Mouse (Mus musculus) MEL (cell line): ENCODE measurements at regions not wholly inside any gene's neighbourhood (a gene's known extent, or its start where the extent isn't known, plus 50 kb on each side); places are given as distances from the start of the nearest gene placed in this dataset.

ENCODE experiments used
- CTCF ChIP-seq, 3 experiments: IDR thresholded peaks in 2 of 3; conservative IDR thresholded peaks in 1 of 3; 2 replicates each; pipeline ENCODE4 v1.5.1; 2011 to 2012; ENCODE audit warnings: low read length in 3 of 3, low read depth in 2 of 3, mild to moderate bottlenecking in 2 of 3, improper control_type of control experiment in 1 of 3, inconsistent platforms in 1 of 3, mixed read lengths in 1 of 3, moderate library complexity in 1 of 3; ENCODE audit not compliant: control insufficient read depth in 1 of 3, insufficient read depth in 1 of 3, poor library complexity in 1 of 3, severe bottlenecking in 1 of 3
- UBTF ChIP-seq: IDR thresholded peaks from 2 replicates; pipeline ENCODE4 v1.6.1; 2012; ENCODE audit warnings: low read depth, mild to moderate bottlenecking, inconsistent platforms, low read length, improper control_type of control experiment, moderate library complexity, borderline replicate concordance; ENCODE audit not compliant: insufficient read depth

DNA sequence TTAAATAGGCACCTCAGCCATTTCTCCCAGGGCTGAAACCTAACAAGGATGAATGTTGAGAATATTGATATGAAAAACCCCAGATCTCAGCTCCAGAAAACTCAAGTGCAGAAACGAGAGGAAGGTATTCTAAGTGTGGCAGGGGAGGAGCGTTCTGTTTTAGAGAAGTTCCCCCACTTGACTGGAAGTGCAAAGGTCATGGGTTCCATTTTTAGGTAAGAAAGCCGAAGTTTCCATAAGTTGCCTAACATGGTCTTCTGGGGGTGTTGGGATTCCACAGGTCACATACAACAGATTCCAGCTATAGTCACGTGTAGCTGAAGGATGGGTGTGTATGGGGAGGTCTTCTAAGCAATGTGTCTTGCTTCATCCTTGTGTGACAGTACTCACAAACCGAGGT lies 352.9 kb downstream of the Nuak1 start:
- TF ChIP-seq UBTF, result no peak
- no peak for TF ChIP-seq CTCF (IDR thresholded peaks at IDR 0.05 in 2 of 3, conservative IDR thresholded peaks at IDR 0.05 in 1 of 3; ENCODE audit: control insufficient read depth in 1 of 3, insufficient read depth in 1 of 3, low read depth in 2 of 3, low read length in 3 of 3, poor library complexity in 1 of 3, severe bottlenecking in 1 of 3)
